10 mouse cellular contexts compared by ENCODE assay signal in the genomic region with DNA sequence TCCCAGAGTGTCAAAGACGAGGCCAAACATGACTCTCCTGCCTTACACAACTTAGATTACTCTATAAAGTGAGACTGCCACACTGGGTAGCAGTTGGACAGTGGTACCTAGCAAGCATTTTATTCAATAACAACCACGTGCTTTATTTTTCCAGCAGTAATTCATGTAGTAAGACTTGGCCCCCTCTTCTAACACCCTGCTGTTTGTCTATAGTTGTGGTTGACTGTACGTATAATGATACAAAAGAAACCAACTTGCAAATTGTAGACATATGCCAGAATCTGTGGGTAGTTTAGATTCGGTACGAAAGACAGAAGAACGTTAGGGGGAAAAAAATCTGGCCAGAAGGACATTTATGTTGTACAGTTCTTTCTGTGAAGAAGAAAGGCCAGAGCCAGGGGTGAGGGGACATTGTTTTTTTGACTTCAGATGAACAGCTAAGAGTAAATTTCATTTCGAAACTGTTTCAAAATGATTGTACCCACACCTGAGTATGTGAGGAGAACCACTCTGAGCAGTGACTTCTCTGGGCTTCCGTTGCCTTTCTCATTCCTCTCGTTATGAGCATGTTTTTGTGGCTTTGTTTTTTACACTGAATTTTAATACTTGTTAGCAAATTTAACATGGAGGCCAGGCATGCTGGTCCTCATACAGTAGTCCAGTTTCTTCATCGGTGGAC.
DNase-seq lines count a peak whose midpoint lies in the region; ATAC-seq and TF ChIP-seq lines count a peak whose summit lies in the region.
"Had no signal": no experiment of that assay in that cellular context is flagged by ENCODE, and none has a peak within 500 bp of the region (broad histone marks: within the 10 kb centered on the region; RNA-seq: fewer than 3 reads in every experiment).

No protein-coding gene starts in this region.

- H3K4me2 ChIP-seq in forebrain, embryonic 14.5 days (ENCODE audit: low read length) = peak overlapping the region; percentile 73; the same call in 1 of the 2 replicates
- no peak overlapping the region for H3K4me2 ChIP-seq in forebrain, embryonic 12.5 days
- peak overlapping the region; percentile 63 for H3K4me2 ChIP-seq in lung, embryonic 14.5 days
- H3K4me2 ChIP-seq in neural tube, embryonic 14.5 days (ENCODE audit: low read depth, low read length) = peak overlapping the region; percentile 30; the same call in 1 of the 2 replicates

- H3K9ac ChIP-seq in forebrain, embryonic 14.5 days (ENCODE audit: low read length) = no peak overlapping the region
- no peak overlapping the region for H3K9ac ChIP-seq in forebrain, embryonic 12.5 days
- H3K9ac ChIP-seq in lung, embryonic 14.5 days = peak overlapping the region; percentile 44
- H3K9ac ChIP-seq in neural tube, embryonic 14.5 days (replicated peaks; ENCODE audit: low read depth, low read length) = no peak overlapping the region

- H3K9me3 ChIP-seq in forebrain, embryonic 14.5 days (replicated peaks; ENCODE audit: control insufficient read depth, low read length) = no peaks in the 10 kb centered on the region
- no peaks in the 10 kb centered on the region for H3K9me3 ChIP-seq in forebrain, embryonic 12.5 days
- H3K9me3 ChIP-seq in lung, embryonic 14.5 days (ENCODE audit: low read depth, low read length) = no peaks in the 10 kb centered on the region
- H3K9me3 ChIP-seq in neural tube, embryonic 14.5 days (ENCODE audit: control insufficient read depth, low read length) = no peaks in the 10 kb centered on the region

- peaks cover 23% of the 10 kb centered on the region for H3K4me1 ChIP-seq in forebrain, embryonic 14.5 days (ENCODE audit: control insufficient read depth, insufficient read depth, low read length)
- H3K4me1 ChIP-seq in forebrain, embryonic 12.5 days = peaks cover 40% of the 10 kb centered on the region
- H3K4me1 ChIP-seq in lung, embryonic 14.5 days (ENCODE audit: insufficient read depth) = peaks cover 30% of the 10 kb centered on the region
- H3K4me1 ChIP-seq in neural tube, embryonic 14.5 days (ENCODE audit: control insufficient read depth, insufficient read depth, low read length) = peaks cover 7% of the 10 kb centered on the region; the same call in 1 of the 2 replicates

- H3K27ac ChIP-seq in forebrain, embryonic 14.5 days (ENCODE audit: low read depth, low read length) = no peak overlapping the region
- no peak overlapping the region for H3K27ac ChIP-seq in forebrain, embryonic 12.5 days
- 0 out of 2 replicates have a peak overlapping the region, but pooled peaks have one; percentile 44 for H3K27ac ChIP-seq in lung, embryonic 14.5 days (ENCODE audit: low read depth)
- H3K27ac ChIP-seq in neural tube, embryonic 14.5 days (ENCODE audit: low read depth, low read length) = no peak overlapping the region

- WGBS in forebrain, embryonic 14.5 days = 67% methylated on average over 10 of the region's 10 CpGs
- 82% methylated on average over 10 of the region's 10 CpGs for WGBS in forebrain, embryonic 12.5 days
- 57% methylated on average over 10 of the region's 10 CpGs for WGBS in lung, embryonic 14.5 days
- WGBS in neural tube, embryonic 14.5 days = 69% methylated on average over 10 of the region's 10 CpGs

- H3K4me3 ChIP-seq in forebrain, embryonic 14.5 days (ENCODE audit: low read depth, low read length) = no peak overlapping the region
- H3K4me3 ChIP-seq in forebrain, embryonic 12.5 days (replicated peaks) = no peak overlapping the region; the same call in 1 of the 2 replicates
- peak overlapping the region; percentile 37 for H3K4me3 ChIP-seq in lung, embryonic 14.5 days (ENCODE audit: low read depth, low read length)
- peak overlapping the region; percentile 3; the same call in 1 of the 2 replicates for H3K4me3 ChIP-seq in neural tube, embryonic 14.5 days (ENCODE audit: low read depth, low read length)

- ATAC-seq in forebrain, embryonic 14.5 days = no peak
- no peak for ATAC-seq in forebrain, embryonic 12.5 days (ENCODE audit: low FRiP score)
- no peak for ATAC-seq in lung, embryonic 14.5 days (ENCODE audit: insufficient read depth)
- no peak for ATAC-seq in neural tube, embryonic 14.5 days (ENCODE audit: low read depth)

- no peak for TF ChIP-seq CTCF in lung, embryonic 14.5 days (IDR thresholded peaks at IDR 0.05; ENCODE audit: low read depth)

- DNase-seq in forebrain, embryonic 14.5 days (ENCODE audit: low spot score) = no peak
- no peak for DNase-seq in lung, embryonic 14.5 days
- no peak for DNase-seq in lung, postnatal 25 days (ENCODE audit: low spot score)
- peak; percentile 84 for DNase-seq in induced T-regulatory cell, adult 2 months (ENCODE audit: low read depth)
- no peak for DNase-seq in urinary bladder, adult 2 months (ENCODE audit: low spot score)
- no peak for DNase-seq in cerebellum, postnatal 4 days (ENCODE audit: low spot score in 2 of 2)
- DNase-seq: B cell, adult 2 months; thymus, adult 2 months had no signal

- H3K27me3 ChIP-seq in forebrain, embryonic 14.5 days (replicated peaks; ENCODE audit: control insufficient read depth, insufficient read depth, low read length) = peaks cover 5% of the 10 kb centered on the region; the same call in 1 of the 2 replicates
- peaks cover 29% of the 10 kb centered on the region for H3K27me3 ChIP-seq in forebrain, embryonic 12.5 days
- no peaks in the 10 kb centered on the region for H3K27me3 ChIP-seq in lung, embryonic 14.5 days (ENCODE audit: insufficient read depth, low read length)
- no peaks in the 10 kb centered on the region for H3K27me3 ChIP-seq in neural tube, embryonic 14.5 days (ENCODE audit: control insufficient read depth, insufficient read depth, low read length)

- H3K36me3 ChIP-seq in forebrain, embryonic 14.5 days (ENCODE audit: control insufficient read depth, insufficient read depth, low read length) = no peaks in the 10 kb centered on the region
- no peaks in the 10 kb centered on the region for H3K36me3 ChIP-seq in forebrain, embryonic 12.5 days (replicated peaks)
- H3K36me3 ChIP-seq in lung, embryonic 14.5 days (ENCODE audit: insufficient read depth) = peaks cover 11% of the 10 kb centered on the region; the same call in 1 of the 2 replicates
- H3K36me3 ChIP-seq in neural tube, embryonic 14.5 days (ENCODE audit: control insufficient read depth, insufficient read depth, low read length) = no peaks in the 10 kb centered on the region

Comparison
In these comparisons a context has a peak if more than half of its experiments do, and no peak if none do; other contexts are left out.
1. H3K4me3 ChIP-seq: peak in lung, embryonic 14.5 days (single experiment) and neural tube, embryonic 14.5 days (single experiment); none in forebrain, embryonic 14.5 days (single experiment) and forebrain, embryonic 12.5 days (single experiment).